Mouse (Mus musculus) G1E (cell line): ENCODE results near the gene Slain1. TPM values are rescaled to one million over a fixed set of nuclear protein-coding genes. Genes with fewer than 3 reads are reported as not detected.

Experiments
- ATAC-seq: 2 replicates; pipeline ENCODE4 v1.8.0; 2016; ENCODE audit warnings: mild to moderate bottlenecking; ENCODE audit not compliant: insufficient number of reproducible peaks, poor library complexity, low FRiP score, severe bottlenecking; ENCODE audit errors: extremely low read depth
- DNase-seq: peaks from one replicate; pipeline ENCODE4 v3.0.0; 2012; ENCODE audit warnings: low spot score
- H3K27me3 ChIP-seq: 2 replicates; pipeline ENCODE4 v1.6.1; 2012; ENCODE audit warnings: mild to moderate bottlenecking, low read length, inconsistent platforms; ENCODE audit not compliant: insufficient read depth
- H3K36me3 ChIP-seq: replicated peaks from 2 replicates; pipeline ENCODE3; 2012; ENCODE audit warnings: mild to moderate bottlenecking, inconsistent platforms
- H3K4me1 ChIP-seq: 2 replicates; pipeline ENCODE4 v1.6.1; 2012; ENCODE audit warnings: low read depth, low read length, inconsistent platforms, mixed read lengths; ENCODE audit not compliant: insufficient read depth
- H3K4me3 ChIP-seq: 2 replicates; pipeline ENCODE4 v1.5.1; 2012; ENCODE audit warnings: low read depth, mild to moderate bottlenecking, inconsistent platforms, low read length, moderate library complexity, mixed read lengths
- H3K9me3 ChIP-seq: replicated peaks from 2 replicates; pipeline ENCODE4 v1.6.1; 2012; ENCODE audit warnings: inconsistent platforms
- CTCF ChIP-seq: IDR thresholded peaks from 2 replicates; pipeline ENCODE4 v1.5.1; 2012; ENCODE audit warnings: low read depth, low read length, inconsistent platforms, mixed read lengths
- GATA1 ChIP-seq: IDR thresholded peaks from 2 replicates; pipeline ENCODE4 v1.6.1; 2012; ENCODE audit warnings: borderline replicate concordance, low read length, inconsistent platforms, mixed read lengths
- GATA2 ChIP-seq: IDR thresholded peaks from 2 replicates; pipeline ENCODE4 v1.6.1; 2012; ENCODE audit warnings: low read depth, low read length, inconsistent platforms, borderline replicate concordance
- POLR2AphosphoS5 ChIP-seq: IDR thresholded peaks from 2 replicates; pipeline ENCODE4 v1.6.1; 2012; ENCODE audit warnings: low read depth, low read length, inconsistent platforms; ENCODE audit not compliant: insufficient replicate concordance
- TAL1 ChIP-seq: conservative IDR thresholded peaks from 2 replicates; pipeline ENCODE4 v1.6.1; 2012; ENCODE audit warnings: low read depth, low read length, inconsistent platforms, mixed read lengths
- polyA plus RNA-seq: library from polyadenylated mRNA; stranded (reverse); fragments of >175 nt; gene quantifications from 2 replicates; pipeline ENCODE4 v1.2.3, GENCODE M21; 2012
- total RNA-seq, 2 experiments: library from RNA; stranded (forward) in 1 of 2; stranded (reverse) in 1 of 2; fragments of 200-1000 nt in 1 of 2; fragments of >200 nt in 1 of 2; fragmentation: Nextera tagmentation in 1 of 2; gene quantifications; 2 replicates each; pipeline ENCODE4 v1.2.3; 2014 to 2017

Gene Slain1
- total and polyA plus RNA-seq, 3 experiments, result 0.11 TPM; not detected in 2

- ATAC-seq (no peak), DNase-seq (no peak)
- Histone ChIP-seq H3K27me3 (no peaks in the 10 kb centered on the region), H3K4me1 (no peaks in the 10 kb centered on the region), H3K4me3 (no peak overlapping the region; the same call in 1 of the 2 replicates), H3K9me3 (peaks cover 59% of the 10 kb centered on the region), H3K36me3 (no peaks in the 10 kb centered on the region)
- TF ChIP-seq POLR2AphosphoS5 (no peak), TAL1 (no peak), CTCF (no peak), GATA1 (no peak), GATA2 (no peak)
Measured at GRCm38 (mm10) chr14:103651106-103651505, 1.1 kb downstream of the Slain1 start.

- H3K4me3 ChIP-seq, result no peak overlapping the region
- no peak for DNase-seq
- no peak for ATAC-seq
- H3K27me3 ChIP-seq, result no peaks in the 10 kb centered on the region
- no peak for TF ChIP-seq CTCF
- no peaks in the 10 kb centered on the region for H3K4me1 ChIP-seq
- no peaks in the 10 kb centered on the region for H3K36me3 ChIP-seq
- peaks cover 61% of the 10 kb centered on the region for H3K9me3 ChIP-seq
Measured at GRCm38 (mm10) chr14:103651562-103651961, 1.5 kb downstream of the Slain1 start.

- ATAC-seq, result no peak
Measured at GRCm38 (mm10) chr14:103652524-103652923, 2.5 kb downstream of the Slain1 start.

GRCm38 (mm10) chr14:103653800-103654199, 3.8 kb downstream of the Slain1 start:
- Histone ChIP-seq H3K9me3 (peaks cover 63% of the 10 kb centered on the region), H3K4me1 (no peaks in the 10 kb centered on the region), H3K36me3 (no peaks in the 10 kb centered on the region), H3K4me3 (no peak overlapping the region), H3K27me3 (no peaks in the 10 kb centered on the region)
- no peak for TF ChIP-seq GATA2
- TF ChIP-seq POLR2AphosphoS5, result no peak
- no peak for TF ChIP-seq TAL1
- TF ChIP-seq GATA1, result no peak
- no peak for TF ChIP-seq CTCF
- ATAC-seq (no peak), DNase-seq (no peak)

More at GRCm38 (mm10) chr14:103652524-103652923, 2.5 kb downstream of the Slain1 start:
- H3K9me3 ChIP-seq, result peaks cover 57% of the 10 kb centered on the region
- no peak overlapping the region for H3K4me3 ChIP-seq
- no peaks in the 10 kb centered on the region for H3K4me1 ChIP-seq
- DNase-seq, result no peak
- no peak for TF ChIP-seq GATA2
- TF ChIP-seq POLR2AphosphoS5, result no peak
- no peak for TF ChIP-seq CTCF
- TF ChIP-seq TAL1, result no peak
- no peak for TF ChIP-seq GATA1
- no peaks in the 10 kb centered on the region for H3K27me3 ChIP-seq
- H3K36me3 ChIP-seq, result no peaks in the 10 kb centered on the region

GRCm38 (mm10) chr14:103655448-103655847, 5.4 kb downstream of the Slain1 start:
- no peaks in the 10 kb centered on the region for H3K4me1 ChIP-seq
- peaks cover 55% of the 10 kb centered on the region for H3K9me3 ChIP-seq
- no peak overlapping the region for H3K4me3 ChIP-seq
- ATAC-seq (no peak), DNase-seq (no peak)
- no peaks in the 10 kb centered on the region for H3K27me3 ChIP-seq
- H3K36me3 ChIP-seq, result no peaks in the 10 kb centered on the region
- TF ChIP-seq GATA2 (no peak), TAL1 (no peak), GATA1 (no peak), CTCF (no peak), POLR2AphosphoS5 (no peak)

GRCm38 (mm10) chr14:103657876-103658275, 7.8 kb downstream of the Slain1 start:
- ATAC-seq, result no peak
- no peaks in the 10 kb centered on the region for H3K4me1 ChIP-seq
- no peaks in the 10 kb centered on the region for H3K27me3 ChIP-seq
- DNase-seq, result no peak
- TF ChIP-seq TAL1, result no peak
- no peak for TF ChIP-seq GATA1
- no peaks in the 10 kb centered on the region for H3K36me3 ChIP-seq
- no peak overlapping the region for H3K4me3 ChIP-seq
- peaks cover 56% of the 10 kb centered on the region for H3K9me3 ChIP-seq

GRCm38 (mm10) chr14:103663026-103663425, 13.0 kb downstream of the Slain1 start:
- Histone ChIP-seq H3K36me3 (no peaks in the 10 kb centered on the region), H3K9me3 (peaks cover 67% of the 10 kb centered on the region), H3K27me3 (no peaks in the 10 kb centered on the region), H3K4me1 (no peaks in the 10 kb centered on the region), H3K4me3 (no peak overlapping the region)
- DNase-seq (no peak), ATAC-seq (no peak)
- TF ChIP-seq POLR2AphosphoS5, result no peak
- no peak for TF ChIP-seq TAL1
- TF ChIP-seq GATA2, result no peak
- TF ChIP-seq CTCF, result no peak
- TF ChIP-seq GATA1, result no peak
